Mouse (Mus musculus) urinary bladder, postnatal 4 days (tissue): ENCODE measurements at regions not wholly inside any gene's neighbourhood (a gene's known extent, or its start where the extent isn't known, plus 50 kb on each side); places are given as distances from the start of the nearest gene placed in this dataset.

Experiments
- DNase-seq, 2 experiments: peaks; one replicate each; pipeline ENCODE4 v3.0.0; 2021 to 2022; ENCODE audit warnings: low spot score in 2 of 2

DNA sequence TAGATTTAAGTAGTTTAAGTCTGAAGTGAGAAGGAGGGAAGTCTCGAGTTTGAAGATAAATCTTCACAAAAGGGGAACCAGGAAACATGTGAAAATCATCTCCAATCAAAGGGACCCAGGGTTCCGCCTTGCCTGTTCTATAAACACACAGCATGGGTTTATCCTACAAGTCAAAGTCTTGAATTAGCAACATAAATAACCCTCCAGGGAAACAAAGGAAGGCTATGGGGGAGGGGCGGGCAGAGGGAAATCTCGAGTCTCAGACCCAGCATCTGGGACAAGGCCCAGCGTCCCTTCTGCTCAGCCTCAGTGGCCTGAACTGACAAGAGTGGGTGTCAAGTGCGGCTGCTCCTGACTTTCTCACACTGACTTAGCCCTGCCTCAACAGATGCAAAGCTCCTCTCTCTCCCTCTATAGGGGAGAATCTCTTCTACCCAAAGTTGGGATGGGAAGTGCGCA, 240.3 kb upstream of the Lrig3 start:
- DNase-seq: no peak

DNA sequence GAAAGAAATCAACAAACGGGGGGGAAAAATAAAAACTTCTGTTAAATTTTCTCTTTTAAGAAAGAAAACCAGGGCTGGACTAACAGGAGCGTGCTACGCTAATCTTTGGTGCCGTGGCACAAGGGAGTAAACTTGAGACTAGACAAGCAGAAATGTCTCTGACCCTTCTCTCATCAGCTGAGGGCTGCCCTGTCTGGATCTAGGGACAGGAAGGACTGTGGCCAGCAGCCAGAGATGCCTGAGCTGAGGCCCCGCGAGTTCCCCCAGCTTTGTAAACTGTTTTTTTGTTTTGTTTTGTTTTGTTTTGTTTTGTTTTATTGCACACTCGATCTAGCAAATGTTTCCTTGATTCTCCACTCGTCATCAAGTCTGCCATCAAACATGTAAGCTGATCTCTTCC, 239.4 kb upstream of the Lrig3 start:
- DNase-seq: no peak

DNA sequence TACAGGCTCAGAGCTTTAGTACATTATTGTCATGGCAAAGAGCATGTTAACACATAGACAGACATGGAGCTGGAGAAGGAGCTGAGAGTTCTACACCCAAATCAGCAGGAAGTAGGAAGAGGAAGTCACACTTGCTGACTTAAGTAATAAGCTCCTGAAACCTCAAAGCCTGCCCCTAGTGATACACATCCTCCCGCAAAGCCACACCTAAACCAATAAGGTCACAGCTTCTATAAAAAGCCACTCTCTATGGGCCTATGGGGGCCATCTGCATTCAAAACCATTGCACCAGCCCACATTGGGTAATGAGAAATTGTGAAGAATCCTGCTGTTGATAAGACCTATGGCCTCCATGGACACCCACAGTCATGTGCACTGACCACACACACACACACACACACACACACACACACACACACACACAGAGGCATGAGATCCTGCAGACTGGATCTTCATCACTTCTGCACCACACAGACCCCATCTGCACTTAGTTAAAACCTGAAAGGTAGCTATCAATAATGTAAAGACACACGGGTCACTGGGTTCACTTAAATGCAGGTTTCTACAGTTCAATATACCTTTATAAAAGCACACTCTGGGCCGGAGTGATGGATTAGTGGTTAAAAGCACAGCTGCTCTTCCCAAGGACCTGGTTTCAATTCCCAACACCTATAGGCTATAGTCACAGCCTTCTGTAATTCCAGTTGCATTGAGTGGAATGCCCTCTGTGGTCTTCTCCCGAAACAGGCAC, 230.0 kb upstream of the Lrig3 start:
- no peak for DNase-seq

DNA sequence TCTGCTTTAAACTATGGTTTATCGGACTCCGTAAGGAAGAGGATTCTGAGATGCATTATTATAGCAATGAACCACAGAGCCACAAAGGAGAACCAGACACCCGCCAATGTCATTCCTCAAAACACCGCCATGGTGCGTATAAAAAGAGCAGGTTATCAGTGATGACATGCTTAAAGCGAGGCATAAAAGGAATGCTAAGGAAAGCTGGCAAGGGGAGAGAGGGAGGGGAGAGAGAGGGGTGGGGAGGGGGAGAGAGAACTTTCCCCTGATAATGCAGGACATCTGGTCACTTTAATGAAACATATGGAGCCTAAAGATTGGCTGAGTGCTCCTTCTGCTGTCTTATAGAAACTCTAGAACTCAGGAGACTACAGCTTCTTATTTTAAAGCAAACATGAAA, 222.8 kb upstream of the Lrig3 start:
- no peak for DNase-seq

DNA sequence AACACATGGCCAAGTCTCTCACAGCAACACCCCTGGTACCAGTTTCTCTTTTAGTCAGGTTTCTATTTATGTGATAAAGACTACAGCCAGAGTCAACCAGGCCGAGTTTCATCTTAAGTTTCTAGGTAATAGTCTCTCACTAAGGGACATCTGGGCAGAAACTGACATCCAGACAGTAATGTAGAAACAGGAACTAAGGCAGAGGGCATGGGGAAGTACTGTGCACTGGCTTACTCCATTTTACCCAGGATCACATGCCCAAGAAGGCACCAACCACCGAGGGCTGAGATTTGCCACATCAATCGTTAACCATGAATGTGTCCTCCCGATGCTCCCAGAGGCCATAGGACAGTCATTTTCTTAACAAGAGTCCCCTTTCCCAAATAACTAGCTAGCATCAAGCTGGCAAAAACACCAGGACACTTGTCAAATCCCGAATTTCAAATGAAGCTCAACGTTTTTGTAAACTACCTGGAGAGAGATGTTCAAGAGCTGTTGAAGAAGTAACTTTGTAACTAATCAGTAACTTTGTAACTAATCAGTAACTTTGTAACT, 216.9 kb upstream of the Lrig3 start:
- peak in 1 of 2 experiments; percentile 36 for DNase-seq

DNA sequence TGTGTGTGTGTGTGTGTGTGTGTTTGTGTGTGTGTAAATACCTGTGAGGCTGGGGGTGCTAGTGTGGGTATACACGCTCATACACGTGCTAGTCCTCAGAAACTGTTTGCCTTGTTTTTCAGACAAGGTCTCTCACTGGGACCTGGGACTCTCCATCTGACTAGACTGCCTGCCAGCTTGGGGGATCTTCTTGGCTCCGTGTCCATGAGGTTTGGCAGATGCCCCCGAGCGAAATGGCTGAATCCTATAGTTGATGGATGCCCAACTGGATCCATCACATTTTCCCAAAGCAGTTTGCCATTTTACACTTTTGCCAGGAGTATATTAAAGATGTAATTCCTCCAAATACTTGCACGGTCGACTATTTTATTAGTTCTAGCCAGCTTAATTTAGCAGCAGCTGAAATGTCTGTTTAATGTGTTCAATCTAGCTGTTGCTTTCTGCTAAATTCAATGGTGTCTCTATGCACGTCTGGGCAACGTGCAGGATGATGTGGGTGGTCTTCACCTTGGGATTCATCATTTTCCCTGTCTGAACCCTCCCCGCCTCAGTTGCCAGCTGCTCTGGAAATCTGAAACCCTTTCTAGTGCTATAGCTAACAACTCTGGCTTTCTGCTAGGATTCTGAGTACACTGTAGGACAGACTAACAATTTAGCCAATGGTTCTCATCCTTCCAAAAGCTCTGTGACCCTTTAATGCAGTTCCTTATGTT, 213.3 kb upstream of the Lrig3 start:
- peak in 1 of 2 experiments; percentile 48 for DNase-seq

DNA sequence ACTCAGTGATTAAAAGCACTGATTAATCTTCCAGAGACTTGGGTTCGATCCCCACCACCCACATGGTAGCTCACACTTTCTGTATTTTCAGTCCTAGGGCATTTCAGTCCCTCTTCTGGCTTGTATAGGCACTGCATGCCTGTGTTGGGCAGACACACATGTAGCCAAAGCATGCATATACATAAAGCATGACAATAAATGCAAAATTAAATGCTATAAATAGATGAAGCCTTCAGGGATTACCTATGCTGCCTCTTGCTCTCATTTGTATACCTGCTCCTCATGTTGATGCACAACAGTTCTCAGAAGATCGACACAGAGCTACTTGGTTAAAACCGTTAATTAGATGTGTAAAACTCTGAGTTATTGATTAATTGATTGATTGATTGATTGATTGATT, 206.8 kb upstream of the Lrig3 start:
- peak in 1 of 2 experiments; percentile 8 for DNase-seq

DNA sequence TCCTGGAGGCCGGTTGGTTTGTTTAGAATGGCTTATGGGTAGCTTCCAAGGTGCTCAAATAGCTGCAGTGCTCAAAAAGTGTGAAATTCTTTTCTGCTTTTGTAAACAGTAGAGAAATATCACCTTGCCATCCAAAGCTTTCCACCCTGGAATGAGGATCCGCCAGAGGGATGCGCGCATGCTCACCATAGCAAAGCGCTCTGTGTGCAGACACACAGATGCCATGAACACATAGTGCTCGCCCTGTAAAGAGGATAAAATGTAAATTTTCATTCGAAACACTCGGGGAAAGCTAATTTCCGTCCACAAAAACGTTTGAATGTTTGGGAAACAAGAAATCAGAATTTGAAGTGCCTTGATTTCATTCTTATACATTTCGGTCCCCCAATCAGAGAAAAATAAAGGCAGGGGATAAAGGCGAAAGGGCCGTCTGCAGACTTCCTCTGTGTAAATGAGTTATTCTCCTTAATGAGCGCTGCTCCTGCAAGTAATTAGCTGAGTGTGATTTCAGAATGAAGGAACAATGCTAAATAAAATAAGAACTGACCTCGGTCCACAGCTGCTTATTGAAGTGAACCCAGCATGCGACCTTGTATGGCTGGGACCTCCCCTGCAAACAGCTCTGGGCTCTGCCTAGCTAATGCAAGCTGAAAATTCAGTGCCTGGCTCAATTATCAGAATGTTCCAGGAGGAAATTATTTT, 203.4 kb upstream of the Lrig3 start:
- peak in 1 of 2 experiments; percentile 39 for DNase-seq

DNA sequence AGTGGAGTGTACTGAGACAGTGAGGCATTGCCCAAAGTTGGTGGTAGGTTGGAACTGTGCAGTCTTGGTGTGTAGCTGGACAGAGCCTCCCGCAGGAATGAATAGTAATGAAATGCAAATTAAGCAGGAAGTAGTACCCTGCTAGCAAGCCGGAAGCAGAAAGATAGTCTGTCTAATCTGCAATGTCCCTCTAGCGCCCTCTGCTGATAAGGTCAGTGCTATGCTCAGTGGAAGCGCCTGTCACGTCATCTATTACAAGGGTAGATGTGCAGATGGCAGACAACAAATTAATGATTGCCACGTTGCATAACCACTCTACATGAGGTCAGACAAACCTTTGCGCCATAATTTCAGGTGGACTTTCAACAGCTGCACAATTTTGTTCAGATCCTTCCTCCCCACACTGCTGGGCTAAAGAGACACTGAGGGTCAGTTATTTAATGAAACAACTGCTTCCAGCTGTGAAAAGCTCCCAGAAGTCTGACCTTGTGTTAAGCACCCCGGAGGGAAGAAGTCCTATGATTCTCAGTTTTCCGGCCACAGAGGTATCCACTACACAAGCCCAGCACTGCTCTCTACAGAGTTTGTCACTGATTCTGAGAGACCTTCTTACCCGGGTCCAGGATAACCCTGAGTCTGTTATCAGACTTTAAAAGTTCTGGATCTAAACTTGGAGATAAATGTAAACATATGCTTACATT, 201.4 kb upstream of the Lrig3 start:
- DNase-seq: peak in 1 of 2 experiments; percentile 59

DNA sequence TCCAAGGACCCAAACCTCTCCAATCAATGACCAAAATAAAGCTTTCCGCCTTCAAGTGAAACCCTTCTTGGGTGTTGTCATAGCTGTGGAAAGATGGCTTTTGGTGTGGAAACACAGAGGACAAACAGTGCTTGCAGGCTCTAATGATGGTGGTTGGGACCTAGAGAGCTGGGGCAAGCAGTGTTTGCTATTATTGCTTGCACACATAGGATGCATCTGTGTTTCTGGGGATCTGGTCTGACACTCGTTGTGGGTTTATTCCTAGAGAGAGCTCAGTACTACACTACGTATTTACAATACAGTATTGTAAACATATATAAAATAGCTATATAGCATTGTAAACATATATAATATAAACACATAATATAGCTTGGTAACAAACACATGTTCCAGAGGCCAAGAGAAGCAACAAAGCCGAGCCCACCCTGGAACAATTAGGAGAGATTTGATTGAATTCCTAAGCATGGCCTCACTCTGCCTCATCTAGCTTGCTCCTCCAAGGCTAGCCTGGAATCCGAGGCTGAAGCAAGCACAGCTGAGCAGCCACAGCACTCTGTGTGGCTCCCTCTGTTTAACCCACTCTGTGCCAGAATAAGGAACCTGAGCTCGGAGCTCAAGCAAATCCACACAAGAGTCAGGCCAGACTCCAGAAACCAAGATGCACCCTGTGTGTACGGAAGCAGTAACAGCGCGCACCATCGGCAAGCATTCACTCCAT, 200.7 kb upstream of the Lrig3 start:
- DNase-seq: peak in 1 of 2 experiments; percentile 49

DNA sequence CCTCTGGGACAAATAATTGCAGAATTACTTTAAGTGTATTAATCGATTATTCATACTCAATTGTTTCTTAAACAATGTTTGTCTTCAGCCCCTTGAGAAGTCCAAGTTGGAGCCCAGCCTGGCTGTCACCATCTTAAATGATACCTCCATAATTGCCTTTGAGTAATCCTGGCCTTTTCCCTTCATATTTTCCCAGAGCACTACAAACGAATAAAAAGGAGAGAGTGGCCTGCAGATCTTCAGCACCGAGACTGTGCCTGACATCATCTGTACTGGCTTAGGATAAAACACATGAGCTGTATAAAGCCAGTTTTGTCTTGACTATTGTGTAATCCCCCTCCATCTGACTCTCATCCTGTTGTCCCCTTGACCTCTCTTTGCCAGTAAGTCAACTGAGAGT, 197.7 kb upstream of the Lrig3 start:
- DNase-seq: peak in 1 of 2 experiments; percentile 22

DNA sequence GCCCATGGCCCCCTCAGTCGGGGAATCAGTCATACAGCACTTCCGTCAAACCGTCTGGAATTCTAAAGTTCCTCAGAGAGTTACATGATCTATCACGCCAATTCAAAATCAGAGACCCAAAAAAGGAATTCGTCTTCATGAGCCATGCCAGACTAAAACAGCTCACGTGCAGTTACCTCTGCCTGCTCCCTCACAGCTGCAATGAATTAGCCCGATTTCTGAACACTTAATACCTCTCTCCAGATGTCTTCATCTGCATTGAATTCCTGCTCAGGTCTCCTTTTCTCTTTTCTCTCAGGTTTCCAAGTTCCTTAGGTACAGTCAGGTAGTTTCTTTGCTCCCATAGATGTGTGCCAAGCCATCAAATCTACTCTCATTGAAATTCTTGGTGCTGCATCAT, 192.4 kb upstream of the Lrig3 start:
- peak in 1 of 2 experiments; percentile 17 for DNase-seq

DNA sequence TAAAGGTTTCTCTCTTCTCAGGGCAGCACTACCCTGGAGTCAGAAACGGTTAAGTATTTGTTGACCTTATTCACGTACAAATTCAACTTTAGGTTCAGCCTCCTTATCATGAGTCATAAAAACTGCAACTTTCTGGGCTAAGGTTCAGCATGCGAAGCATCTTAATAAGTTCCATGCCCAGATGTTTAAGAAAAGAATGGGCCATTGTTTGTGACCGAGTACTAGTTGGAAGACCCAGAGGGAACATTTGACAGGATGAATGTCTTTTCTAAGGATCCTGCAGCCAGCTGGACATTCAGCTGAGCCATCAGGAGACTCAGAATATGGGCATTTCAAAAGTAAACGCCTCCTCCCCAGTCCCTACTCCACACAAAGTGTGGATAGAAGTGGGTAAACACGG, 183.5 kb upstream of the Lrig3 start:
- DNase-seq: no peak

DNA sequence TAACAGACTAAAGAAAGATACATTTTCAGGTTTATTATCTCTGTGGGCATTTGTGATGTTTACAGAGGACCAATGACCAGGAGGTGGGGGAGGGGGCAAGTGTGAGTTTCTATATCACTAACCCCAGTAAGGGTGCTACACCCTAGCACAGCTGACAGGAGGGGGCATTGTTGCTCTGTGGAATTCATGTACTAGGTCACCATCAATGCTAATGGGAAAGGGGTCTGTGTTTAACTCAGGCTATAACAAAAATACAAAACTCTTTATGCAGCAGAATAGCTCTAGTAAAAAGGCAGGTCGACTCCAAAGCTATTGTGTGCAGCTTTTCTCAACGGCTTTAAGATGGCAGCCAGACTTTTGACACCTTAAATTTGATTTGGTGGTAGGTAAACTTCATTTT, 181.1 kb upstream of the Lrig3 start:
- DNase-seq: no peak

DNA sequence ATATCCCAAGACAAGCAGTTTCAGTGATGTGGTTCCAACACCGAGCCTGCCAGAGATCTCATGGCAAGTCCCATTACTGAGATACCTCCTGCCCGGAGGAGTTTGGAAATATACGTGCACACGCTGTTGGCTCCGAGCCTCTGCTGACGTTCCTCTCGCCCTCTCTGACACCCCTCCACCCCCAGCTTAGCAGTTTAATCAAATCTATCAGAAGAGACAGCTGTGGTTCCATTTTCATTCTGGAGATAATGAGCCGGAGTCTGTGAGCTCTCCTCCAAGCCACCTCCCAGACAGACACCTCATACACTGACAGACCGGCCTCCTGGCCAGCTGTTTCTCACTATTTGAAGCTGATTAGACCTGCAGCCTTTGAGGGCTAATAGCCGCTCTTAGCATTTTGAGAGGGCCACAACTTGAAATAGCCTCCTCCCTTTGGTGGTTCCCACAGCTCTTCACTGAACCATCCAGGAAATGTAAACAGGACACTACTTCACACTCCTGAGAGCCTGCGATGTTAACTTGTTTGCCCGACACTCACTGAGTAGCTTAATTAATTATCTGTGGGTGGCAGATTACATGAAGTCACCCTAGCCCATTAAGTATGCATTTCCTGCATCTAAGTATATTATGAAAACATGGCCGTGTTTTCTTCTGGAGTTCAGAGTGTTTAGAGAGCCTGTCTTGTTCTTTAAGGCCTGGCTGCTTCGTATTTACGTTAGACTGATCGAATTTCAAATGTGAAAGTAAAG, 180.3 kb upstream of the Lrig3 start:
- no peak for DNase-seq

DNA sequence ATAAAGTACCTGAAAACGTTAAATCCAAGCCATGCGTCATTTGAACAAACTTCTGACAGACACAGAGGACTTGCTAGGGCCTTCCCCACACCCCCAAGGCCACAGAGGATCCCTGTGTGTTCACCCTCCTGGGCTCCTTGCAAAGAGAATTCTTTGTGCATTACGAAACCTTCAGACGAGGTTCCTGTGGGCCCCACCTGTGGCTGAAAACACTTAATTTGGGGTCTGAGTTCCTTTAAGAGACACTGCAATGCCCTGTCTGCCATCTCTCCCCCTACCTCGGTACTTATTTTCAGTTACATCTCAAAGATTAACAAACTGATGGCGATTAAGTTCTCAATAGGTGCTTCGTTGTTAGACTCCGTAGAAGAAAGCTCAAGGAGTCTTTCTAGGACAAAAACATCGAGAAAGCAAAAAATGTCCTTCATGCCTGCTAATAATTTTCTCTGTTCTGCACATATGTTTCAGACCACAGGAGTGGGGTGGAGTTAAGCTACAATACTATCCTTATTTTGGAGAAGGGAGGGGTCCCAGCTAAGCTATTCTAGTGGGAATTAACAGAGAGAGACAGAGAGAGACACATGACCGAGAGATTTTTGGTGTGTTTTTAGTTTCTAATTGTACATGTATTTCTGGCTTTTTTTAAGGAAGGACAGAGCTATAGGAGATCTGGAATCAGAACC, 179.6 kb upstream of the Lrig3 start:
- no peak for DNase-seq

DNA sequence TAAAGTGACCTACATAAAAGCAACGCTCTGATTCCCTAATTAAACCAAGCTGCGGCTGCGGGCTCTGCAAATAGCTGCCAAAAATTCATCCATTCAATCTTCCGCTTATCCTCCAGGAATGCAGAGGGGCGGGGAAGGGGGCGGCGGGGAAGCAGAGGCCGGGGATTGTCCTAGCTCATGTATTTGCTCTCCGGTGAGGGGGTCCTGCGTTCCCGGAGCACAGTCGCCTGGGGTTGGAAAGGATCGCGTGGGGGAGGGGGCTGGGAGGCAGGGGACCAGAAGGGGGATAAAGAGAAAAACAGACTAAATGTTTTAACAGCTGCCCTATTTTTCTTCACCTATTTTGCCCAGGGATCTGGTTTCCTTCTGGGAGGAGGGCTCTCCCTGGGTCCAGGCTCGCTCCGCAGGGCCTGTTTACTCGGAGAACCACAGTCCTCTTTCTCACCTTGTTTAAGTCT, 179.1 kb upstream of the Lrig3 start:
- DNase-seq: peak in 1 of 2 experiments; percentile 22

DNA sequence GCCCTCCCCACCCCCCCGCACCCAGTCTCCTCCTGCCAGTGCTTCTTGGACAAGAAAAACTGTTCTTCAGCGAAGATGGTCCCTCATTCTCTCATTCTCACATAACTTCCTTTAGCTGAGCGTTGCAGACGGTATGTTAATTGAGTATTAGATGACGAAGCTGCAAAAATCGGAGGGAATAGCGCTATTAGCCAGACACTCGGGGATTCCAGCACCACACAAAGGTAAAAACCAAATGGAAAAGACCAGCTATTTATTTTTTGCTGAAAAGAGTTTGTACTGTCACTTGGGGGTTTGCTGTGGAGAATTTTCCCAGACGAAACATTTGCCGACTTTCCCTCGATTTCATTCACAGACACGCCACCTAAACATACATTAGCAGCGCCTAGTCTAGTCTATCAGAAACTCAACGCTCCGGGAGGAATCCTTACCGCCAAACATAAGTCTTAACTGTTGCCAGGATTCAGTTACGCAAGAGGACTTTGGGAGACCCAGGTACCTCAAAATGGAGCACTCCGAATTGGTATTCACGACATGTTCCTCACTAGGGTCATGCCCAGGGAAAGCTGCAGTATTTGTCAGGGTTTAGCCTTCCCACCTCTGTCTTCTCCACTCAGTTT, 178.4 kb upstream of the Lrig3 start:
- DNase-seq: no peak

DNA sequence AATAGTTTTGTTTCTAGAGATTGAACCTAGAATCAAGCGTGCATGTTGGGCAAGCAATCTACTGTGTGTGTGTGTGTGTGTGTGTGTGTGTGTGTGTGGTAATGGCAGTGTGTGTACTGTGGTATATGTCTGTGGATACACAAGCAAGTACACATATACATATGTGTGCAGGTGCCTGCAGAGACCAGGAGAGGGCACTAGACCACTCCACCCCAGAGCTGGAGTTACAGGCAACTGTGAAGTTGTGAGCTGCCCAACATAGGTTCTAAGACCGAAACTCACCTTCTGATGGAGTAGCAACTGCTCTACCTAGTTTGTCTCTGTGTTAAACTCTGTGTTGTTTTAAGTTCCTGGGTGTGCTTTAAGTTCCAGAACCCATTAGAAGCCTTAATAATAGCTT, 177.7 kb upstream of the Lrig3 start:
- DNase-seq: no peak
